Mouse (Mus musculus): ENCODE results near the gene Pde3a. TPM values are rescaled to one million over a fixed set of nuclear protein-coding genes. Genes with fewer than 3 reads are reported as not detected.

The Pde3a gene
- total RNA-seq, 2 experiments from 2014 or later = 10.2 to 11.2 TPM

DNA sequence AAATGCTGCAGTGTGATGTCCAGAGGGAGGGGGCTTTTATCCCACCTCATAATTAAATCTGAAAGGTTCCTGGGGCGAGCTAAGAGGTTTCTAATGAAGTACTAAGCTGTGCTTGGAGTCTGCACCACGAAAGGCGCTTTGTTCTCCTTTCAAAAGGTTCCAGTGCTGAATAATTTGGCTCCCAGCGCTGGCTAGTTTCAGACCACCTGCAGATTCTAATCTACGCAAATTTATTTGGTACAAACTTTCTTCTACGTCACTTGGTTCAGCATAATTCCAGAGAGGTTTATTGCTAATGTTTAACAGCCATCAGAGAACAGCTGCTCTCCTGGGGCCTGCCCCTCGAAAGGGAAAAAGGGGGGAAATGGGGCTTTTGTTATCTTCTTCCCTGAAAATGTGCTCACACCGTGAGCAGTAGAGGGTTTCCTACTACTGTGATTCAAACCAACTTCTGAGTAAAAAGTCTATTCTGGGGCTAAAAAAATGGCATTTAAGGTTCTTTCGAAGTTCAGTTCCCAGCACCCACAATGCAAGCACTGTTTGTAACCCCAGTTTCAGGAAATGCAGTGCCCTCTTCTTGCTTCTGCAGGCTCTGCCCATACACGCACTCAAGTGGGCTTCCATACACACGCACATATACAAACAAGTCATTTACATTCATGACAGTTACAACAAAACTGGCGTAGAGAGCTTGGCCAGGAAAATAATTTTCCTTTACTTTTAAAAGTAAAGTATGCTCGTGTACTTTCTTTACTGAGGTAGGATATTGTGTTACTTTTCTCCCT is 246.8 kb downstream of the Pde3a start:
- DNase-seq = no peak

DNA sequence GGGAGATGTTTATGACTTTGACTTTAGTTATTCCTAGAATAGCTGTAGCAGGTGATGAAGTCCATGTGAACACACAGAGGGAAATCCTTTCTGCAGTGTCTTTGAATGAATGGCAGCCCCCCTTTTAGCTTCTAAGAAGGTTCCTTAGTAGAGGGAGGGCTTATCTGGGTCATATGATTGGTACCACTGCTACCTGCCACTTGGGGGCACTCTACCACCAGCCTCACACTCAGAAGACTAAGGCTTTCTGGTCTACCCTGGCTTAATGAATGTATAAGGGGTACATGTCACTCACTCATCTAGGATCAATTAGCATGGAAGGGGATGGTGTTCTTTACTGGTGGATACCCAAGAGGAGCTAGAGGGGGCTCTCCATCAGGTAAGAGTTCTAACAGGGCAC is 250.4 kb downstream of the Pde3a start:
- DNase-seq = peak; percentile 5 to 15

DNA sequence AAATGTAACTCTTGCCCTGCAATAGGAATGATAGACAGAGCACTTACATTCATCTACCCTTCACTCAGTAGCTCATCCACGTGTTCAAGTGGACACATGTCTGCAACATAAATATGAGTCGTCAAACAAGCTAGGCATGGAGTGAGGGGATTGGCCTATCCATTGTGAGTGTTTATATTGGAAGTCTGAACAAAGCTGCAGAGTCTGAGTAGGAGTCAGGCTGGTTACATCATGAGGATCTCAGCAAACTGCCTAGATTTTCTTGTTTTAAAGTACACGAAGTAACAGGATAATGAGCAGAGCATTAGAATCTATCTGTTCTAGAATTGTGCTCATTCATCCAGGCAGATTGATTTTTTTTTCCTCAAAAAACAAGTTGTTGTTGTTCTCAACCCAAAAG is 252.1 kb downstream of the Pde3a start:
- DNase-seq = no peak

DNA sequence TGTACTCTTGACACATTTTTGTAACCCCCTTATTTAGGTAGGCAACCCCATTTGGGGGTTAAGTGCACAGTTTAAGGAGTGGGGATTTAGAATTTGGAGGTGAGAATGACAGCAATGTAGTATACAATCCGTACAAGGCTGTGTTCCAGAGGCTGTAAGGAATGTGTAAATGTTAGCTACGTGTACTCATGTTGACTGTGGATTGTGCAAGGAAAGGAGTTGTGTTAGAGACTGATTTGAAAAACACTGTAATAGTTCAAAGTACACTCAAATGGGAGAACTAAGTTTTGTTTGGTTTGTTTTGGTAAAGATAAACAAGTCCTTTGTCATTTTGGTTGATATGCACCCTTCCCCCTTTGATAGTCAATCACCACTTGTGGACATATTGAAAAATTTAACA is 273.5 kb downstream of the Pde3a start:
- no peak for DNase-seq

DNA sequence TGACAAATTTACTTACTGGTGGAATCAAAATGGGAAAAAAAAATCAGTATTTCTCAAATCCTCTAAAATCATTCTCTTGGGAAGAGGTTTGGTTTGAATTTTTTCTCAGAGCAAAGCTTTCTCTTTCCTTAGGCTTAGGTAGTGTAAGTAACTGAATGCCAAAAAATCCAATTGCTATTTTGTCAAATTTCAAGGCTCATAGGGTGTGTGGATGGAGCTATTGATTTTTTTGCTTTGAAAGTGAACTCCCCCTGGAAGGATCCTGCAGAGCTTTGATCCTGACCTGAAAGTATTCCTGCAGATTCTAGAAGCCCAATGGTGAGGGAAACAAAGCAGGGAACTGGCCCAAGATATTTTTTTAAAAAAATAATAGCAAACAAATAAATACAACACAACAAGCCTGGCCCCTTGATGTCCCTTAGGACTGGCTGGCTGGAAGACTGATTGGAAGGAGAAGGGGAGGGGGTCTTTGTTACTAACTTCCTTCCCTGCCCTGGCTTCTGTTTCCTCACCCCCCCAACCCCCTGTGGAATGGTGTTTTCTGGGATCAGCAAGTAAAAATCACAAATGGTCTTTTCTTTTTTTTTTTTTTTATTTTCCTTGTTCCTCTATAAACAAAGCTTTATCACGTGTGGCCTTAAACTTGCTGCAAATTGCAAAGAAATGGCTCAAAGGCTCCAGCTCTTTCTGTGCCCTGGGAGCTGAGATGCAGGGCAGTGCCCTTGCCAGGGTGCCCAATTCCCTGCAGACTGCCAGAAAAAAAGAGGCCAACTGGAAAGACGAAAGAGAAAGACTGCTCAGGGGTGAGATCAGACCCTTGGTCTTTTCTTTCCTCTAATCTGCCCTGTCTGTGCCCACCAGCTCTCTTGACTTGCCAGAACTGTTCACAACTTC is 274.9 kb downstream of the Pde3a start, which contains the start of gene Slco1c1:
Gene Slco1c1, plus strand, starts transcription at position 622 of the 894 bp plus-strand sequence.
- no peak for DNase-seq

DNA sequence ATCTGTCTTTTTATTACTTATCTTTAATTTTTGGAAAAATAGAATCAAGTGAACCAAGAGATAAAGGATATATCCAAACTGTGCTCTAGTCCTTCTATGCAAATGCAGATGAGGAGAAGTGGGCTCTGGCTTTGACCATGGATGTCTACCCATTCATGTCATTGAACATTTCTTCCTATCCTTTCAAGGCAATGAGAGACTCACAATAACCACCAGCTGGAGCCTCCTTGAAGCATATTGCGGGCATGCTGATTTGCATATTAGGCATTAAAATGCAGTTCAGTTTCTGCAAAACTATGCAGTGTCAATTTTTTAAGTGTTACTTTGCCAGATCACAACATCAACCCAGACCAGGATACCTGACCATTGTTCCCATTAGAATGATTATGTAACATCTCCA is 276.7 kb downstream of the Pde3a start:
- no peak for DNase-seq

DNA sequence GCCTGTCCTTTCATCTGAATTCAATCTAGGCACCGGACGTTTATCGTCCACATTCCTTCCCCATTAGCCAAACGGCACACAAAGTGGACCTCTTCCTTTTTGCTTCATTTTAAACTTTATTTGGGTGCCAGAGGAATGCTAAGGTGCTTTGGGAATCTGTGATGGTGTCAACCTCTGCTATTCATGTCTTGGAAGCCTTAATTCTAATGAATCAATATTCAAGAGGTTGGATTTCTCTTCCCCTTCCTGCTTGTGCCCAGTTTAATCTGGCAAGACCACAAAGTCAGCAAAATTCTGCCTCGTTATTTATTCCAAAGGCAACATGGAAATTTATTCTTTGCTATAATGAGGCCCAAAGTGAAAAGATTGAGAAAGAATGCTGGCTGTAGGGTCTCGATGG is 281.8 kb downstream of the Pde3a start:
- DNase-seq = no peak

DNA sequence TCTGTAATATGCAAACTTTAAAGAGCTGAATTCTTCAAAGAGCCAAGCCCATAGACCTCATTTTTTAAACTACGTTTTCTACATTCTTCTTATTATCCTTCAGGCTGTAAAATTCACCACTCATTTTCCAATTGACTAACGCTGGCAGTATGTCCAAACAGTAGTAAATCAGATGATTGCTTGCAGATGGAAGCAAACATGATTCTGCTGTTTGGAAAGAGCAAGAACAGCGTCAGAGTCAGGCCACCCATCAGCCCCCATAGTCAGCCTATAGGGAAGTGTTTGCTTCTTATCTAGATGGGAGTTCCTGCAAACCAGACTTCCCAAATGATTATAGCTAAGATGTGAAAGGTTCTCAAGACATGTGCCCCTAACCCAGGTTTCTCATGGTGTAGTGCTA is 288.2 kb downstream of the Pde3a start:
- DNase-seq = no peak

DNA sequence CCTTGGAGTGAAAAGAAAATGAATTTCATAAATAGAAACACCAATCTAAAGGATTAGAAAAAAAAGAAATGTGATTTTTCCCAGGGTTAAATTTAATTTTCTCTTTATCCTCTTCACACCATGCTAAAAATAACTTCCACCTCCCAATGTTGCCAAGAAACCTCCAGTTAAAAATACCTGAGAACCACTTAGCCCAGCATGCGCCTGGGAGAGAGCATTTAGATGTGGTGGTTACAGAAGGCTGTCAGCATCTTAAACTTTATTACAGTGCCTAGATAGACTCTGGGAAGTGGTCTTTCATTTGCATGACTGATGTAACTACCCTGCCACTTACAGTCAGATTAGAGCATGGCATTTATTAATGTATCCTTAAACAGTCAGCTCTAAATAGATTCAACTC is 292.1 kb downstream of the Pde3a start:
- no peak for DNase-seq

DNA sequence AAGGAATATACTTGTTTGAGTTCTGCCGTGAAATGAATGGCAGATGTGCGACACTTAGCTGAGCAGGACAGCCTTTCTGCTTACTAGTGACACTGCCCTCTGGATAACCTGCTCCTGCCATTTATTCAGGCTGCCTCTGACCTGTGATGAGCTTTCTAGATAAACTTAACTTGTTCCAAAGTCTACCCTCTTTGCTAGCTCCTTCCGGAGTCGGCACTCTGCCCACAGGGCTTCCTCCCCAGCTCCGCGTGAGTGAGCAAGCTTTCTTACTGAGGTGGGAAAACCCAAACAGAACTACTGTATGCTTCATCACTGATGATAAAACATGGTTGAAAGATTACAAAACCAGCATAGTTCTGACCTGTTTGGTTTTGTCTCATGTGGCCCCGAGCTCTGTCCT is 294.3 kb downstream of the Pde3a start:
- no peak for DNase-seq

Measured in adrenal gland, postnatal 36 days (tissue).